Mouse (Mus musculus) forebrain, embryonic 11.5 days (tissue): ENCODE results near the gene Cyp4a32. TPM values are rescaled to one million over a fixed set of nuclear protein-coding genes. Genes with fewer than 3 reads are reported as not detected.
"Not testable (repeated sequence)": the region's sequence is repeated elsewhere in the genome, so short reads cannot be mapped to it uniquely, and the experiment has no call there.

Experiments
- ATAC-seq: fragments of 200-750 bp; cut with Nextera tagmentation; replicated peaks from 2 replicates; pipeline ENCODE4 v1.8.0; 2017; ENCODE audit warnings: moderate TSS enrichment; ENCODE audit not compliant: low FRiP score
- DNase-seq: peaks from one replicate; pipeline ENCODE4 v3.0.0-alpha.2; 2017; ENCODE audit warnings: low spot score
- H3K27ac ChIP-seq: fragments of 300-500 bp; sonication (generic); 2 replicates; pipeline ENCODE4 v1.5.1; 2014; ENCODE audit warnings: low read depth, low read length
- H3K27me3 ChIP-seq: fragments of 300-500 bp; sonication (generic); 2 replicates; pipeline ENCODE4 v1.6.1; 2014; ENCODE audit warnings: mild to moderate bottlenecking, low read length, mixed read lengths; ENCODE audit not compliant: control insufficient read depth, insufficient read depth
- H3K36me3 ChIP-seq: fragments of 300-500 bp; sonication (generic); 2 replicates; pipeline ENCODE4 v1.6.1; 2014; ENCODE audit warnings: mild to moderate bottlenecking, low read length, moderate library complexity, mixed read lengths; ENCODE audit not compliant: control insufficient read depth, insufficient read depth
- H3K4me1 ChIP-seq: fragments of 300-500 bp; sonication (generic); replicated peaks from 2 replicates; pipeline ENCODE4 v1.6.1; 2014; ENCODE audit warnings: low read length, mixed read lengths; ENCODE audit not compliant: control insufficient read depth, insufficient read depth
- H3K4me2 ChIP-seq: fragments of 300-500 bp; sonication (generic); 2 replicates; pipeline ENCODE4 v1.6.1; 2014; ENCODE audit warnings: low read depth, mild to moderate bottlenecking, low read length, moderate library complexity, mixed read lengths; ENCODE audit not compliant: severe bottlenecking
- H3K4me3 ChIP-seq: fragments of 300-500 bp; sonication (generic); 2 replicates; pipeline ENCODE4 v1.5.1; 2014; ENCODE audit warnings: low read depth, low read length
- H3K9ac ChIP-seq: fragments of 300-500 bp; sonication (generic); 2 replicates; pipeline ENCODE4 v1.6.1; 2014; ENCODE audit warnings: low read length
- H3K9me3 ChIP-seq: fragments of 300-500 bp; sonication (generic); 2 replicates; pipeline ENCODE4 v1.6.1; 2016; ENCODE audit warnings: low read length, mixed read lengths; ENCODE audit not compliant: control insufficient read depth
- WGBS: fragments of 180-500 bp; shearing (Covaris S2); extraction: QIAGEN DNeasy Blood & Tissue Kit; methylation state at CpG from one replicate; pipeline ENCODE4 v1.1.7; 2014; 5-methylcytosine and 5-hydroxymethylcytosine counted together
- polyA plus RNA-seq: library from polyadenylated mRNA; unstranded; fragments of >200 nt; fragmentation: Nextera tagmentation; extraction: Ambion mirVana; gene quantifications from 2 replicates; pipeline ENCODE4 v1.2.1, GENCODE M21; 2014

The Cyp4a32 gene
- polyA plus RNA-seq, 1 experiment from 2014 or later: not detected

DNA sequence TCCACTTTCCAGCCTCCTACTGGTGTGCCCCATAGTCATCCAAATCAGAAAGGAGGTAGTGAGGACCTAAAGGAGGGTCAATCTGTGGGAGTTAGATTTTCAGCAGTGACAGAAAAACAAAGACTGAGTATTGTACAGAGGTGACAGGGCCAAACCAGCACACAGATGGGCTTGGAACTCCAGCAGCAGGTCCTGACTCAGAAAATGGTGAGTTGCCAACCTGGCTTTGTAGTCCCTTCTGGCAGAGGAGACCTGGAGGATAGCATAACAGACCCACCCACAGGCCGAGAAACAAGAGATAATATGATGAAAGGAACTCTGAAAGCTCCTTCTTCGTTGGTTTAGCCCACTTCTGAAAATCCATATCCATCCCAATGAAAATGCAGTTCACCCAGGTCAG is 48.0 kb downstream of the Cyp4a32 start:
- Histone ChIP-seq H3K4me1 (no peaks in the 10 kb centered on the region), H3K27ac (no peak overlapping the region), H3K4me2 (no peak overlapping the region), H3K9me3 (no peaks in the 10 kb centered on the region), H3K4me3 (no peak overlapping the region), H3K36me3 (no peaks in the 10 kb centered on the region), H3K27me3 (no peaks in the 10 kb centered on the region), H3K9ac (no peak overlapping the region)
- DNase-seq: no peak
- WGBS: 70% methylated on average over 2 of the region's 2 CpGs
- no peak for ATAC-seq

DNA sequence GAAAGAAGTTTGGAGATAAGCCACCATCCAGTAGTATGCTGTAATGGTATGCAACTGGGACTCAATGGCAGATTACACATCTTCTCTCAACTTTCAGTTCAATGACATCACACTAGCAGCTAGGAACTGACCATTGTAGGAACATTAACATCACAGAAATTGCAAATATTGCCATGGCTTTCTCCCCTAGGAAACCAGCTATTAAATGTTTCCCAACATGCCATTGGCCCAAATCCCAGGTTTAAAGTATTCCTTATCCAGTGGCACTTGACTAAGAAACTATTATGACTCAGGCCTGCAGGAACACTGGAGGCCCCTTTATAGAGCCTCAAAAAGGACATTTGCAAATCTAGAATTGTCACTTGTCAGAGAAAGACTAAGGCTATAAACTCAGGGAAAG is 48.6 kb downstream of the Cyp4a32 start:
- H3K36me3 ChIP-seq: no peaks in the 10 kb centered on the region
- H3K9me3 ChIP-seq: no peaks in the 10 kb centered on the region
- H3K4me3 ChIP-seq: no peak overlapping the region
- no peak for ATAC-seq
- no peaks in the 10 kb centered on the region for H3K27me3 ChIP-seq
- no peak for DNase-seq
- no peak overlapping the region for H3K4me2 ChIP-seq
- no peak overlapping the region for H3K27ac ChIP-seq
- H3K4me1 ChIP-seq: no peaks in the 10 kb centered on the region
- no peak overlapping the region for H3K9ac ChIP-seq

DNA sequence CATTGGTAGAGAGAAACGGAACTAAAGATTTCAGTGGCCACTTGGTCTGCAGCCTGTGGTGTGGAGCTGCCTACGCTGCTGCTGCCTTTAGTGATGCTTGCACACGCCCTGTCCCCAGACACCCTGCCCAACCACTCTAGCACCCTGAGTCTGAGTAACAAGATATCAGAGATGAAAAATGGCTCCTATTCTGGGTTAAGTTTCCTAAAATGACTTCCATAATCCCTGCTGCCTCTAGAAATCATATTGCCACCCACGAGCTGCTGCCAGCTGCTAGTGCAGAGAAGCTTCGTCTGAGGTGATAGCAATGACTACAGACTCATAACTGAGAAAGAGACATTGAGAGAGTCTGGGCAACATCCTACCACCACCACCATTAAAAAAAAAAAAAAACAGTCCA is 50.1 kb downstream of the Cyp4a32 start:
- no peaks in the 10 kb centered on the region for H3K27me3 ChIP-seq
- no peak overlapping the region for H3K4me2 ChIP-seq
- no peak overlapping the region for H3K9ac ChIP-seq
- DNase-seq (no peak), ATAC-seq (no peak)
- H3K27ac ChIP-seq: no peak overlapping the region
- no peaks in the 10 kb centered on the region for H3K9me3 ChIP-seq
- no peaks in the 10 kb centered on the region for H3K36me3 ChIP-seq
- H3K4me1 ChIP-seq: no peaks in the 10 kb centered on the region
- no peak overlapping the region for H3K4me3 ChIP-seq
- WGBS: 93% methylated on average over 5 of the region's 5 CpGs

DNA sequence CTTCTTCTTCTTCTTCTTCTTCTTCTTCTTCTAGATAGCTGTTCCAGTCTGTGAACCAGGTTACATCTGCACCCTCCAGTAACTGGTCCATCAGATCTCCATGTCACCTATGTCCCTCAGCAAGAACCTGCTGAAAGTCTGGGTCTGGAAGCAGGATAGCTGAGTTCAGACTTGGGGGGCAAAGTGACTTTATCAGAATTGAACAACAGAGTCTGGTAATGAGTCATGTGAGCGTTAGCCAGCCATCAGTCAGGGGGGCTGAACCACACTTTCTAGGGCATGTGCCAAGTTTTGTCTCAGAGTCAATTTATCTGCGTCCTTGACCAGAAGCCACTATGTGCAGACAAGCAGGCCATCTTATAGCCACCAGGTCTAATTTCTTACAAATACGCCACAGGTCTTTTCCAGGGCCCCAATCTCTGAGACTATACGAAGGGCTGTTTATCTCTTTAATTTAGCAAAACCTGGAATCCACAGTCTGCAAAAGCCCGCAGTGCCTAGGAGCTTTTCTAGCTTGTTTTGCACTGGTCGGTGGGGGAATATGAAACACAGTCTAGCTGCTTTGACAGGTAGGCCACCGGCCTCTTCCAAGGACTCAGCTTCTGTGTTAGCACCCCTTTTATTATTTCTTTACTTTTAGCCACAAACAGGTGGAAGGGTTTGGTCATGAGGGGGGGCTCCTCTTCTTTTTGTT is 55.2 kb downstream of the Cyp4a32 start:
- not testable (repeated sequence) for H3K27ac ChIP-seq, H3K4me3 ChIP-seq, H3K27me3 ChIP-seq, H3K9me3 ChIP-seq, ATAC-seq, H3K4me2 ChIP-seq, DNase-seq, H3K36me3 ChIP-seq, H3K9ac ChIP-seq, H3K4me1 ChIP-seq
- 89% methylated on average over 7 of the region's 7 CpGs for WGBS

DNA sequence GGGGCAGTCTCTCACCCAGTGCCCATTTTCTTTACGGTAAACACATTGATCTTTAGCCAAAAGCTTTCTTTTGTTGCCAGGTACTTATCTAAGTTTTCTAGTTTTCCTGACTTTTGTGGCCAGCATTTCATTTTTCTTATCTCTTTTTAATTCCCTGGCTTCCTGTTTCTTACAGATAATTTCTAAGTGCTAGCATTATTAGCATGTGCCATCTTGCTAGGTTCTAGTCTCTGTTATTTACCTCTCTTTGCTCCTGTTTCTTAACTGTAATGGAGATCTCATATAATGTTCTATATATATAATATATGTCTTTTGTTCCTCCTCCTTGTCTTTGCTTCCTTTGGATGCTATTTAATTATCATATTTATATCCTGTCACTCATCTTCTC is 55.8 kb downstream of the Cyp4a32 start:
- H3K36me3 ChIP-seq, ATAC-seq, H3K4me1 ChIP-seq, DNase-seq, H3K4me2 ChIP-seq, H3K4me3 ChIP-seq, H3K9me3 ChIP-seq, H3K9ac ChIP-seq, H3K27me3 ChIP-seq, H3K27ac ChIP-seq: not testable (repeated sequence)
- 77% methylated on average over 1 of the region's 1 CpGs for WGBS

DNA sequence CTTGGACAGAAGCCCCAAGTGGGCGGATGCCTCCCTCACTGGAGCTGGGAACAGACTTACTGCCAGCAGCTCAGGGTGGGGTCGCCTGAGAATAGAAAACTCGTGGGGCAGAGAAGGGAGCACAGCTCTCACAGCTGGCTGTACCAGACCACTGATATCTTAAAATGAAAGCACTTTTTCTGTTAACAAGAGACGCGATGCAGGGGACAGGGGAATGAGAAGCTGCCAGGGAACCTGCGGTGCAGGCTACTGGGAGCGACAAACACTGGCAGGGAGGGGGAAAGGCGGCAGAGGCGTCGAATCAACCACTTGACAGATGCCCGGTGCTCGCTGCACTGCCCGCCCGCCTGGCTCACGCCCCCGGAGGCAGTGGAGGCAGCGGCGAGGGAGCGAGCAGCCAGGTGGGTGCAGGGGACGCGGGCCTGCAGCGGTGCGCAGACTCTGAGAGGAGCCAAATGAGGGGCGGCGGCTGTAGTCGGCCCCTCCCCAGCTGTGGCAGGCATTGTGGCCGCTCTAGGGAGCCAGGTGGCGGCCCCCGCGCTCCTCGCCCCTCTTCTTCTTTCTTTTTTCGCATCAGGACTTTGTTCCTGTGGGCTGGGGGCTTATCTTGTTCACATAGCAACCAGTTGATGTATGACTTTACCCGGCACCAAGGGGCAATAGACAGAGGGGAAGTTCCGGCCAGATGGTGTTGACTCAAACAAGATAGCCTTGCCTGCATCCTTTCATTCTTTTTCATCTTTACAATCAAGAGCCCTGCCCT is 56.5 kb downstream of the Cyp4a32 start:
- Histone ChIP-seq H3K9me3 (no peaks in the 10 kb centered on the region), H3K27me3 (no peaks in the 10 kb centered on the region), H3K4me1 (no peaks in the 10 kb centered on the region), H3K36me3 (no peaks in the 10 kb centered on the region), H3K4me3 (peak overlapping the region; percentile 36), H3K27ac (no peak overlapping the region), H3K4me2 (peak overlapping the region; percentile 79), H3K9ac (peak overlapping the region; percentile 54)
- WGBS: 3% methylated on average over 34 of the region's 34 CpGs
- peak; percentile 68 for DNase-seq
- peak; percentile 76 for ATAC-seq

DNA sequence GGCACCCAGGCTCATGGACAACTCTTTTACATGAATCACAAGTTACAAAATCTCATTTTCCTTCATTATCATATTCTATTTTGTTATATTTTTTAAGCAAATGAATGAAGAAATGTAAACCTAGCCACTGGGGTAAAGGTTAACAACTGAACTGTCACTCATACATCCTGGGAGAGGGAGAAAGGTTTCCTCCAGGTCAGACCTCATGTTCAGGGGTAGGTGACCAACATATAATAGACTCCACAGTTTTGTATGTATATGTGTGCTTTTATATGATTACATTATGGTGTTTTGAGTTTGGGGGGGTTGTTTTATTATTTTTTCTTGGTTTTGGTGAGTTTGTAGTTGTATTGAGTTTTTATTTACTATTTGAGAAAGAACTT is 57.1 kb downstream of the Cyp4a32 start:
- H3K36me3 ChIP-seq: no peaks in the 10 kb centered on the region
- H3K27me3 ChIP-seq: no peaks in the 10 kb centered on the region
- H3K9me3 ChIP-seq: no peaks in the 10 kb centered on the region
- H3K27ac ChIP-seq: no peak overlapping the region
- no peak overlapping the region for H3K9ac ChIP-seq
- DNase-seq (no peak), ATAC-seq (no peak)
- H3K4me2 ChIP-seq: peak overlapping the region; percentile 79
- no peaks in the 10 kb centered on the region for H3K4me1 ChIP-seq
- no peak overlapping the region for H3K4me3 ChIP-seq

DNA sequence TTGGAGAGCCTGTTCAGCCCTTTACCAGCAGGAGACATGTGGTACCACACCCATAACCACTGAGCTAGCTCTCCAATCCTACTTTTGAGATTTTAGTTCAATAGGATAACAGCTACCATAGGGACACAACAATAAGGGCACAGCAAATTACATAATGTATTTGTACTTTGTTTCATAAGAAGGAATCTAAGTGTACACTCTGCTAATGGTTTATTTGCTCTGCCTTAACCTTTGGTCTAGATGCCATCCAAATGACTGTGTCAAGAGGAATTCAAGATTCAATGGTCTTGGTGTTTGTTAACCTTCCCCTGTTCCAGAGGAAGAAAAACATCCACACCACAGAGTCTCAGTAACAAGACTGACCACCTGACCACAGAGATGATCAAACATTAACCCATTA is 58.4 kb downstream of the Cyp4a32 start:
- Histone ChIP-seq H3K36me3 (no peaks in the 10 kb centered on the region), H3K4me3 (no peak overlapping the region), H3K9me3 (no peaks in the 10 kb centered on the region), H3K27ac (no peak overlapping the region), H3K4me2 (no peak overlapping the region), H3K27me3 (no peaks in the 10 kb centered on the region), H3K9ac (no peak overlapping the region), H3K4me1 (no peaks in the 10 kb centered on the region)
- DNase-seq (no peak), ATAC-seq (no peak)
